Mouse (Mus musculus) layer of hippocampus, postnatal 14 days (tissue): ENCODE measurements around the gene Slc15a3. TPM values are rescaled to one million over a fixed set of nuclear protein-coding genes. Genes with fewer than 3 reads are reported as not detected.

Experiments used
- DNase-seq, 2 experiments: peaks; one replicate each; pipeline ENCODE4 v3.0.0; 2021 to 2022; ENCODE audit warnings: low spot score in 2 of 2, mixed read lengths in 1 of 2
- long read RNA-seq, 2 experiments: library from polyadenylated mRNA; stranded (forward); transcript quantifications; one replicate each; pipeline ENCODE4 v2.0.0; 2021
- total RNA-seq, 2 experiments: library from RNA; stranded (reverse); gene quantifications; 2 replicates each; pipeline ENCODE4 v1.2.3; 2021

The Slc15a3 gene
- total RNA-seq, result 1 to 10 TPM; 1.8 to 3.0 TPM
- long read RNA-seq, experiment 1, partial matches to known transcripts, result 0 of 2 reads
- long read RNA-seq, experiment 1, other reads (novel, unspliced or antisense), result 0 of 2 reads
- long read RNA-seq, experiment 2, partial matches to known transcripts, result 1 of 2 reads
- long read RNA-seq, experiment 2, other reads (novel, unspliced or antisense), result 0 of 2 reads

DNA sequence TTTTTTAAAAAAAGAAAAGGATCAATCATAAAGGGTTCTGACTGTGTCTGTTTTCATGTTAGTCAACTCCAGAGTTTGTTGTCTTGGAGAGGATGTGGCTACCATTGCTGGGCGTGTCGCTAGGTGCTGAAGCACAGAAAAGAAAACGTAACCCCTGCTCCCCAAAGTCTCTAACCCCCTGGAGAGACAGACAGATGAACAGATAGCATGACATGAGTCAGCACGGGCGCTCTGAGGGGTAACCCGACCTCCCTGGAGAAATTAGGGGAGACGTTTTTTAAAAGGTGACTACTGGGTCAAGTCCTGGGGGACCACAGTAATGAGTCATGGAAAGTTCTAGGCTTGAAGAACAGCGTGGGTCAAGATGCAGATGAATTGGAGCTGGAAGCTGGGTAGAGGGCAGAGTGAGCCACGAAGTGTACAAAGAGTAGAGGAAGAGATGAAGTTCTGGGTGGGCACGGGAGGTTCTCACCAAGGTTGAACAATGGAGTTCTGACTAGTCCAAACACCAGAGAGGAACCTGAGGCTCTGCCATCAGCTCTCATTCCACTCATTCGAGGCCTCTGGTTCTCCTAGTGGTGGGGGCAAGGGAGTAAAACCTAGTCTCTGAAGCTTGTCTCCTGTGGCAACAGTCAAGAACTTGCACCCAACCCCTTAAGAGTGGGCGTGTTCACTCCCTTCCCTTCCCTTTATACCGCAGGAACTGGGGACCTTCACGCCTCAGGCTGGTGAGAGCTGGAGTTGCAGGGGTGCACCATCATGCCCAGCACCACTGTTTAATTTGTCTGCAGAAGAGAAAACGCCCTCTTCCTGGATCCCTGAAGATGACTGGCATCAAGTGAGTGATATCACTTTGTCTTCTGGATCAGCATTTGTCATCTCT, at the start of gene Slc15a3:
Gene Slc15a3, plus strand, starts transcription at position 718 of the 883 bp plus-strand sequence.
- DNase-seq, result no peak

DNA sequence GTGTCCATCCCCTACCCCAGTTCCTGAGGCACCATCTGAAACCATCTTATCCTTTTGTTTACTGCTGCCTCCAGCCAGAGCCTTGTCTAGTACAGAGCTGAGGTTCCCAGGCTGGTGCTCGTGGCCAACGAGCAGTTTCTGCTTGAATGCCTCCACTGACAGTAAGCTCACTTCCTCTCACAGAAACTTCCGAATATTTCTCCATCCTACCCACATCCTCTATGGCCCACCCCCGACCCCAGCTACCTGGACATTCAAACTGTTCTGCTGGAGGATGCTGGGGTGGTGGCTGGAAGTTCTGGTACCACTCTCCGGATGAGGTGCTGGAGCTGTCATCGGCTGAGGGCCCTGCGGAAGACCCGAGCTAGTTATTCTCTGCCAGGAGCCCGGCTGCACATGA, 49.2 kb upstream of the Slc15a3 start:
- no peak for DNase-seq

DNA sequence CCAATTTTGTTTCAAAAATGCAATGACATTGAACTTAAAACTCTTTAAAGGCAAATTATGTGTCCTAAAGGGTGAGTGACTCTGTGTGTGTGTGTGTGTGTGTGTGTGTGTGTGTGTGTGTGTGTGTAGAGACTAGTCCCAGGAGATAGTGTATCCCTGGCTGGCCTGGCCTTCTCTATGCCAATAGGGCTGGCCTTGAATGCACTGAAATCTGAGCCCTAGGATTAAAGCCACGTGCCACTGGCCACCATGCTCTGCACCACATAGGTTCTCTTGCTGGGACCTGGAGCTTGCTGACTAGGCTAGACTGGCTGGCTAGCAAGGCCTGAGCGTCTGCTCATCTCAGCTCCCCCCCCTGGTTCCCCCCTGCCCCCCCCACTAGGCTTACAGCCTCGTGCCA, 46.5 kb upstream of the Slc15a3 start:
- DNase-seq, result no peak

DNA sequence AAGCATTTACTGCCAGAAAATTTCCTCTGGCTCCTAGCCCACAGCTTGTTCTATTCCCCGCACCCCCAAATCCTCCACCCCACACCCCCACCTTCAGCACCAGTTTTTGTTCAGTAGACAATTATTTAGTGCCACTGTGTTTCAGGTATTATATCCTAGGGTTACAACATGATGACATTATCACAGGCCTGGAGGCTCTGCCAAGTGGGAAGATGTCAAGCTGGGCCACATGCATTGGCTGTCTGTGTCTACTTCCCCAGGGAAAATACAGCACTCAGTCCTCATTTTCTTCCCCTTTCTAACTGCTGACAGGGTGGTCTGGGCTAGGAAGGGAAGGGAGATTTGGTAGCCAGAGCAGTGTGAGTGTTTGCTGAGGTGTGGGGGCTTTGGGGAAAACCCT, 44.6 kb upstream of the Slc15a3 start:
- DNase-seq, result no peak

DNA sequence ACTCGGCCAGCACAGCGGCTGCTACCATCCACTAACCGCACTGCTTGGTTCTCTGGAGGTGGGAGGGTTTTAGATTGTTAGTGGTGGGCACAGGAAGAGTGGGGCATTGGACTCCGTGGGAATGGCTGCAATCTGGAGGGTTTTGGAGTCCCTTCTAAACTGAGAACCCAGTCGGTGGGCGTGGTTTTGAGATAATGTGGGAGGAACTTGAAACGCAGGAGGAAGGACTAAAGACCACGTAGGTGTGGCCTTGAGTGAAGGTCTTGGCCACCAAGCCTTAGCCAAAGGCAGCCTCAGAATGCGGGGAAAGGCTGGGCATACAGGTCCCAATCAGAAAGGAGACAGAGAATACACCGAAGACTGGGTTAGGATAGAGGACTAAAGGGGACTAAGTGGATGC, 41.0 kb upstream of the Slc15a3 start:
- DNase-seq, result no peak

DNA sequence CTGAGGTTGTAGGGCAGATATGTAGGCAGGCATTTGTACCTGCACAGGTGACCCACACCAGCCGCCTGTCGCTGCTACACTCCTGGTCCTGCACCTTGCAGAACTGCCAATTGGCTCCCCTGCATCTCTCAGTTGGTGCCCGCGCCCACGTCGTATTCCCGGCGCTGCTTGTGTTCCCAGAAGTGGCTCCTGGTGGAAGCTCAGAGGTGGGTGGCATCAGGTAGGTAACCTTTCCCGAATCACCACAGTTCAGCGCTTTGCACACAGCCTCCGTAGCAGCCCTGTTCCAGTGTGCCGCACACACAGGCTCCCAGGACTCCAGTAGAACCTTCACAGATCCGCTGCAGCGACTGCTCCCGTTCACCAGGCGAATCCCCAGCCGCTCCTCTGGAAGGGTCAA, 40.4 kb upstream of the Slc15a3 start:
- DNase-seq, result no peak

DNA sequence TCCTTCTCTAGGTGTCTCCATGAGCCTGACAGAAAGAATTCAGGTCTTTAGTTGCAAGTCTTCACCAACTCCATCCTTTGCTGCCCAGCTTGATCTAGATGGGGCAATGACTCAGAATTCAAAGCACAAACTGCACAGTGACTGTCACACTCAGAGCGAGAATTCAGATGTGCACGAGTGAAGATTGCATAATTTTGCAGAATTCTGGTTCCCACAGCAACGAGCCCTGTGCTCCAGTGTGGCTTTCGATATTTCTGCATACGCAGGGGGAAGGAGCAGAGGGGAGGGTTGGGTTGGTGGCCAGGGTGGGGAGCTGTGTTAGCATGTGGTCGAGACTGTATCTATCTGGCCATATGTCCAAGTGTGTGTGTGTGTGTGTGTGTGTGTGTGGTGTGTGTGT, 38.5 kb upstream of the Slc15a3 start:
- peak; percentile 65 to 76 for DNase-seq

DNA sequence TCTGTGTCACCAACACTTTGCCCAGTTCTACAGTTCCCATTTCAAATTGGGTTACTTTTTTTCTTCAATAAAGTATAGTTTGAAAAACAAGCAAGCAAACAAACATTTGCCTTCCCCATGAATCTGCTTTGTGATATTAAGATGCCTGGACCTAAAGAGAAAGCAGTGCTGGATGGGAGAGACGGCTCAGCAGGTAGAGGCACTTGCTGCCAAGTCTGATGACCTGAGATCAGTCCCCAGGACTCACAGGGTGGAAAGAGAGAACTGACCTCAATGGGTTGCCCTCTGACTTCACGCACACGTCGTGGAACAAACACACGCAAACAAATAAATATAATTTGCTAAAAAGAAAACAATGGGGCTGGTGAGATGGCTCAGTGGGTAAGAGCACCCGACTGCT, 37.6 kb upstream of the Slc15a3 start:
- DNase-seq, result no peak

DNA sequence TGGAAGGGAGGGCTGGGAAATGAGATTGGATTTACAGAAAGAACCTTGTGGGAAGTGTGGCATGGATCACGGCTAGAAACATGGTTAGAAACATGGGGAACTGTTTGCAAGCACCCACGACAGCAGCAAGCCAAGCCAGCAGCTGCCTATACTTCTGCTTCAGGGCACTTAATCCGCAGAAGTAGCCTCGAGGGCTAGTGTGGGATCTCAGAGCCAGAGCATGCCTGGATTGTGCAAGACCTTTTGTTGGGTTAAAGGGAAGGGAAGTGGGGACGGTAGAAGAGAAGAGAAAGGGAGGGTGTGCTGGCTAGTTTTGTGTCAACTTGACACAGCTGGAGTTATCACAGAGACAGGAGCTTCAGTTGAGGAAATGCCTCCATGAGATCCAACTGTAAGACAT, 35.8 kb upstream of the Slc15a3 start:
- DNase-seq, result no peak

DNA sequence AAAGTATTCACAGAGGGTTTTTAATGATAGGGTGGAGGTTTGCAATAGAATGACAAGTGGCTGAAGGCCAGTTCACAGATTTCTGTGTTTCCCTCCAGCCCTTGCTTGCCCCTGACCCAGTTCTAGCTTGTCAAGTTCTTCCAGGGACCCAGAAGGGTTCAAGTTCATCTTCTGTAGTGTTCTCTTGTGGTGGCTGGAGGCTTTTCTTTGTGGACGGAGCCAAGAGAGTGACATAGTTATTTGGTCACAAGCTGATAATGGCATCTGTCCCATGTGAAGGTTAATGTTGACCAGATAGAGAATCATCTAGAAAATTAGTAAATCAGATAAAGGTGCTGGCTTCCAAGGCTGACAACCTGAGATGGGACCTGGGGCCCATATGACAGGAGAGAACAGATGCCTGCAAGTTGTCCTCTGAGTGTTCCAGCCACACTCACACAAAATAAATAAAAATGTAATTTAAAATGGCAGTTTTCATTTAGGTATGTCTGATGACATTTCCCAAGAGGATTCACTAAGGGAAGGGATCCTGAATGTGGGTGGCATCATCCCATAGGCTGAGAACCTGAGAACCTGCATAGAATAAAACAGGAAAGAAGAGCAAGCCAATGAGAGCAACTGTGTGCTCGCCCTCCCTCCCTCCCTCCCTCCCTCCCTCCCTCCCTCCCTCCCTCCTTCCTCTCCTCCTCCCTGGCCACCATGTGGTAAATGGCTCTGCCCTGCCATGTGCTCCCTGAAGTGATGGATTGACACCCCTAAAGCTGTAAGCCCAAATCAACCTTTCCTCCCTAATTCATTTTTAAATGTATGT, 34.5 kb upstream of the Slc15a3 start:
- no peak for DNase-seq

DNA sequence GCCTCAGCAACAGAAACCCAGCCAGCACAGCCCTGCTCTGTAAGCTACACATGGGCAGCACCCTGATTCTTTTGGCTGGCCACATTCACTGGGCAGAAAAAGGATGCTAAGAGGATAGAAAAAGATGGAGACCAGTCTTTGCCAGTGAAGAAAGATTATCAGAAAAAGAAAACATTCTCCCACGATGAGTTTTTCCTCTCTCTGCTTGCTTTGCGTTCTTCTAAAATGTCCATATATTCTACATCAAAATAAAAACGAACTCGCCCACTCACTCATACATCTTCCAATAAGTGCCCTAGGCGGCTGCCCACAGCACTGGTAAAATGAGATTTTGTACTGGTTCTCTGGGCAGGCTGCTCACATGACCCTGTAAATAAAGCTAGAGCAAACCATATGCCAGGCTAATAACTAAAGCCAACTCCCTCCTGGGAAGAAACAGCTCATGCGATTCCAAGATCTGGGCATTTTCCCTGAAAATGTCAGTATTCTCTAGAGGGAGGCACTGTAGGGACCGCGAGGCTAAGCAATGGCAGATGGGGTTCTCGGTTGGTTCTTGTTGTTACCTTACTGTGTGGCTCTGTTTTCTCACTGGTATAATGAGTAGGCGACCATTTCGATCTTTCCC, 33.8 kb upstream of the Slc15a3 start:
- no peak for DNase-seq

DNA sequence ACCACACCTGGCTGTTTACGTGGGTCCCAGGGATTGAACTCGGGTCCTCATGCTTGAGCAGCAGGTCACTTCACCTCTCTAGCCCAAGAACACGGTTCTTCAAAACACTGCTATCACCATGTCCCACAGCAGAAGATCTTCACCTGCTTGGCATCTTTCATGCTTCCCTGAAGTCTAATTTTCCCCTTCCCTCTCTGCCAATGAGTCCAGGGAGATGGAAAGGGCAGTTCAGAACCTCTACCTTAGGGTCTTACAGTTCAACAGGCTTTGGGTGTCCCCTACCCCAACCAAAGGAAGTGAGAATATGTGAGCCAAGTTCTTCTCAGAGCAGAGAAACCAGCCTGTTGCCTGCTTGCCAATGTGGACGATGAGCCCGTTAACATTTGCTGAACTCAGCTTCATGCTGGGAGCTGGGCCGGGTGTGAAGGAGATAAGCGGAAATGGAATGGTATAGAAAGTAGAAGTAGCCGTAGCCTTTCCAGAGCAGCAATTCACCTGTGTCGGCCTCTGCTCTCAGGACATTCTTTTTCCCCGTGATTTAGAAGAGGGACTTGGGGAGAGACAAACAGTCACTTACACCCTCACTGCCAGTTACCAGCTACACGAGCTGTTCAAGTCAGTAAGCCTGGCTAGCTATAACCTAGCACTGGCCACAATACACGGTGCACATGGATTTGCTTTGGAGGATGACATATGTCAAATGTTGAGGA, 30.8 kb upstream of the Slc15a3 start:
- no peak for DNase-seq

DNA sequence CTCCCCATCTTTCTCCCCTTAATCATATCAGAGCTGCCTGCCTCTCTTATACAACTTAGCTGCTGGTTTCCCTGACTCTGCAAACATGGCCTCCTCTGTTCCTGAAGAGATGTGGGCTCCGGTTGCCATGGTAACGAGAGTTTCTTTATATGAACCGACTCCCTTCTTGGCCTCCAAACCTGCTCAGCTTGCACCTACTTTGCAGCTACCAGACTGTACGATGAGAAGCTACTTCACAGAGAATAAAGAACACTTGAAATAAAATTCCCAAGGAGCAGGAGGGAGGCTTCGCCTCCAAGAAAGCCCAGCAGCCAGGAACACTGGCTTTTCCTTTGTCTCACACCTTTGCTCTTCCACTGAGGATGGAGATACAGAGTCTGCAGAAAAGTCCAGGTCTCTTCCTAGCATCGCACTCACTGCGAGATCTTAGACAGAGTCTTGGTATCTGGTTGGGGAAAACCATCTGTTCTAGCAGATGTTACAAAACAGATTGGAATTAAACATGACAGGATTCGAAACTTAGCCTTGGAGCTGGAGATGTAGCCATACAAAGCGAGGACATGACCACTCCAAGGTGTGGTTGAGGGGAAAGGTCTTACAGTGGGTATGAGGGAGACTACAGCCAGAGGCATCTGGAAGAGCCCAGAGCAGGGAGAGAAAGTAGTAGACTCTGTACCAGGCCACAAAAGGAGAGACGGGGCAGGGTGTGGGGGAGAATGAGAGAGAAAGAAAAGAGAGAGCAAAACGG, 29.9 kb upstream of the Slc15a3 start:
- peak; percentile 40 to 70 for DNase-seq

DNA sequence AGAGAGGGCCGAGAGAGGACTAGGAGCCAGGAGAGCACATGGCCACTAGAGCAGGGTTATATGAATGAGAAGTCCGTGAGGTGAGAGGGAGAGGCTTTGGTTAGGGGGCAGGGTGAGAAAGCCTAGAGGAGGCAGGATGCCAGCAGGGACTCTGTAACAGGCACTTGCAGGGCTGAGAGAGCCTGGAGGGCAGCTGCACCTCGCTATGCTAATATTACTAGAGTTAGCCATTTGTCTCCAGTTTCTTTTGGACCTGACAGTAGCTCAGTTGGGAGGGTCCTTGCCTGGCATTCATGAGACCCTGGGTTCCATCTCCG, 29.4 kb upstream of the Slc15a3 start:
- DNase-seq, result no peak

DNA sequence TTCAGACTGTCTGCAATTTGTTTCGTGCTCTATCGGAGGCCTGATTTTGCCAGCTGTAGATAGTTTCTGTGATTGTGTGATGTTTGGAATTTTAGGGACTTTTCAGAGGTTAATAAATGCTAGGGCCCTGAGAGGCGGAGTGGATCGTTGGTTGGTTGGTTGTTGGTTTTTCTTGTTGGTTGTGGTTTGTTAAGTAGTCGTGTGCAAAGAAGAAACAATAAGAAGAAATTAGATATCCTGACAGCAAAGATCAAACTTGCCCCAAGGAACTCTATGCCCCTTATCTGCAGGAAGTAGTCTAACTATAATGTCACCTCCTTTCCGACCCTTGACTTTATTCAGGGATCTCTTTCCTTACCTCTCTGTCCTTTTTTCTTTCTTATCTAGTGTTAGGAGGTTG, 28.1 kb upstream of the Slc15a3 start:
- DNase-seq, result no peak

DNA sequence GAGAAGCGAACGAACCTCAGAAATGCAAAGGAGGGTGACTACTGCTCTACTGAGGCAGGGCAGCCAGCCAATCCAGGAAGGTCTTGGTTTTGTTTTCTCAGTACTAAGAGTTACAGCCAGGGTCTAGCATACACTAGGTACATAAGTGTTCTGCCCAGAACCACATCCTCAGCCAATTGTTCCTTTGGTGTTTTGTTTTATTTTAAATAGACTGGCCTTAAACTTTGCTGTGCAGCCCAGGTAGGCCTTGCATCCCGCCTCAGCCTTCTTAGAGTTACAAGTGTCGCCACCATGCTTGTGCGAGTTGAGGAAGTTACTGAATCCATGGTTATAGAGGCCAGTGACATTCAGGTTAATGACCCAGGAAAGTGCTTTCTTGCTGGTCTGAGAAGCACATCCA, 26.5 kb upstream of the Slc15a3 start:
- no peak for DNase-seq

DNA sequence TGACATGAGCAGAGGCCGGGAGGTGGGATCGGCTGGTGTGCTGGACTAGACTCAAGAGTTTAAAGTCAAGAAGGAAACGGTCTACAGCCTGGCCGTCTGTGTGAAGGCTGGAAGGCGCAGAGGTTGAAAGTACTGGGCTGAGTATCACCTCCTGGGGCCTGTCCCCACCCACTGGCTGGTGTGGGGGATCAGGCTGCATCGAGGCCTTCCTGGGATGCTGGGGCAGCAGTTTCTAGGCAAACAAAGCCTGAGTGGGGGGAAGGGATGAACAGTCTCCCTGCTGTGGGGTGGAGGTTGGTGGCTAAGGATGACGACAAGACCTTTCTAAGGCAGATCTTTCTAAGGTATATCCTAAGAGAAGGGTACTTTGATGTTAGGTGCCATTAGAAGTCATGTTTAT, 25.6 kb upstream of the Slc15a3 start:
- DNase-seq, result no peak

DNA sequence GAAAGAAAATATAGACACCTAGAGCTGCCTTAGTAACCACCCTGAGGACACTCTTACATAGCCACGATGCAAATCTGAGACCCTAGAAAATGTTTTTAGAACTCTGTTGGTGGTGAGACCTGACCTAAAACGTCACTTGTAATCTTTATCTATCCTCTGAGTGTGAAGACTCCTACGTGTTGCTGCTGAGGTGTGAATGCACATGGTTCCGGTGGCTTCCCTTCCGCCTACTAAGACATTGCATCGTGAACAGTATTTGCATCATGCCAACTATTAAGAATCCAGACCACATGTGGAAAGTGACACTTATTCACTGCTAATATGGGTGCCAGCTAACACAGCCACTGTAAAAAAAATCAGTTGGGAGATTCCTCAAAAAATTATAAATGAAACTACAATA, 23.7 kb upstream of the Slc15a3 start:
- no peak for DNase-seq

DNA sequence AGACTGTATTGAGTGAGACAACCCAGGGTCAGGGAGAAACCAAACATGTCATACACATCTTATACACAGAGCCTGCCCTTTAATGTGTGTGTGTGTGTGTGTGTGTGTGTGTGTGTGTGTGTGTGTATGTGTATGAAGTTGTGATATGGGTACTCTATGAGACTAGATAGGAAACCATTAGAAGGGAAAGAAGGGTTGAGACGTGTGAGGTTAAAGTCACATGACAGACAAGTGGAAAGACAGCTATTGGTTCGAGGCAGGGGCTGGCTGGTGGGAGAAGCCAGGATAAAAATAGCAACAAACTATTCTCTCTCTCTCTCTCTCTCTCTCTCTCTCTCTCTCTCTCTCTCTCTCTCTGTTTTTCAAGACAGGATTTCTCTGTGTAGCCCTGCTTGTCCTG, 23.1 kb upstream of the Slc15a3 start:
- no peak for DNase-seq

DNA sequence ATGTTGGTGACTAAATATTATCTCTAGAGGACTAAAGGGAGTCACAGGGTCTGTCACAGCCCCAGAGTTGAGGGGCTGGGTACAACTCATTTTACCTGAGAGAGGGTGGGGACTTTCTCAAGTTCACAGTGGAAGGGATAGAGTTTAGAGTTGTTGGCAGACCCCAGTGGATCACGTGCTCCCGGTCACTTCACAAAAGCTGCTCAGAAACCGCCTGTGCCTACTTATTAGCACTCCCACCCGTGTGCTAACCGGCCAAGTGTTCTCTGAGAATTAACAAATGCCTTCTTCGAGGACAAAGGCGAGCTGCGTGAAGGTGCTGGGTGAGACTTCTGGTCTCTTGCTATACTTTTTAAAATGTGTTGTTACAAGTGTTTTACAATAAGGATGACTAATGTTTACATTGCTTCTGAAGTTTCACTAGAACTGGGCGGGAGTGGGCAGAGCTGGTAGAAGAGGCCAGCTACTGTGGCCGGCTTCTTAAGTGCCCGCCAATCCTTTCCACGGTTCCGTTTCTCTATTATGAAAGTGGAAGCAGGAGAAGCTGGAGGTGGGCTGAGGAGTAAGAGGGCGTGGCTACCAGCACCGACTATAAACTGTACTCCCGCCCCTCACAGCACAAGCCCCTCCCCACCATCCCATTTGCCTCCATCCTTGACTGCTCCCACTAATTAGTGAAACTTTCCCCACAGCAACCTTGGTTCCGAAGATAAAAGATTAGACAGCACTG, 21.1 kb upstream of the Slc15a3 start:
- no peak for DNase-seq
